ENCODE assay signal across 21 mouse cellular contexts in the genomic region with DNA sequence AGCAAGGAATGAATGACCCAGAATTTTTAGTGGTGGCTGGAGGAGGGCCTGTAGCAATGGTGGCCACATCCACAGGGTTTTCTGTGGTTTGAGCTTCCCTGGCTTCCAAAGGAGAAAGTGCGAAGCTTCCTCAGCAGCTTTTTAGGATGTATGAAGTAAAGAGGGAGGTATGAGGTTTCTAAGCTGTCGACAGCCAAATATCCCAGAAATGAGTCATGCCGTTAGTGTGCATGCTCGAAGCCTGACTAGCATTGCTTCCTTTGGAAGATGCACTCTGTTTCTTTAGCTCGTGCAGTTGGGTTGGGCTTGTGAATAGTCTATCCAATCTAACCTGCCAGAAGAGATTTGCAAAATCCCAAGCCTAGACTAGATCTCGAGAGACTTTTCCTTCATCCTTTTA.
DNase-seq lines count a peak whose midpoint lies in the region; ATAC-seq and TF ChIP-seq lines count a peak whose summit lies in the region.
"Had no signal": no experiment of that assay in that cellular context is flagged by ENCODE, and none has a peak within 500 bp of the region (broad histone marks: within the 10 kb centered on the region; RNA-seq: fewer than 3 reads in every experiment).

No protein-coding gene starts in this region.

- no peak overlapping the region for H3K4me2 ChIP-seq in hindbrain, embryonic 13.5 days
- H3K4me2 ChIP-seq: forebrain, embryonic 13.5 days; heart, embryonic 12.5 days had no signal

- 94% methylated on average over 6 of the region's 6 CpGs for WGBS in hindbrain, embryonic 13.5 days

- intact Hi-C loops in heart, postnatal 14 days (cut with DNase I), result no loop called here
- intact Hi-C loops in gastrocnemius, adult 2 months (cut with DNase I), result no loop called here

- H3K4me1 ChIP-seq in hindbrain, embryonic 13.5 days (replicated peaks), result no peaks in the 10 kb centered on the region
- H3K4me1 ChIP-seq: forebrain, embryonic 13.5 days; heart, embryonic 12.5 days had no signal

- no peak overlapping the region for H3K4me3 ChIP-seq in gastrocnemius, adult 2 months
- no peak overlapping the region for H3K4me3 ChIP-seq in hindbrain, embryonic 13.5 days
- H3K4me3 ChIP-seq: forebrain, embryonic 13.5 days; heart, adult 2 months; heart, embryonic 12.5 days had no signal

- H3K27me3 ChIP-seq in hindbrain, embryonic 13.5 days, result no peaks in the 10 kb centered on the region
- H3K27me3 ChIP-seq: CH12.LX; forebrain, embryonic 13.5 days; heart, embryonic 12.5 days had no signal

- H3K36me3 ChIP-seq in hindbrain, embryonic 13.5 days, result no peaks in the 10 kb centered on the region
- H3K36me3 ChIP-seq: heart, embryonic 12.5 days had no signal

- no peak for ATAC-seq in hindbrain, embryonic 13.5 days (ENCODE audit: low FRiP score)
- no peak for ATAC-seq in inflammation-experienced regulatory T-cells, adult 6 months
- ATAC-seq: forebrain, embryonic 13.5 days; forebrain, postnatal 0 days; hindbrain, embryonic 16.5 days had no signal

- no peak overlapping the region for H3K27ac ChIP-seq in gastrocnemius, adult 2 months
- H3K27ac ChIP-seq in hindbrain, embryonic 13.5 days, result no peak overlapping the region
- H3K27ac ChIP-seq: forebrain, embryonic 13.5 days; heart, adult 2 months; kidney, postnatal 0 days had no signal

- no peak for TF ChIP-seq CTCF in gastrocnemius, adult 2 months (IDR thresholded peaks at IDR 0.05)

- no peaks in the 10 kb centered on the region for H3K9me3 ChIP-seq in hindbrain, embryonic 13.5 days
- H3K9me3 ChIP-seq: forebrain, embryonic 13.5 days; heart, embryonic 12.5 days had no signal

- no peak overlapping the region for H3K9ac ChIP-seq in hindbrain, embryonic 13.5 days
- H3K9ac ChIP-seq: forebrain, embryonic 13.5 days; forebrain, postnatal 0 days; heart, embryonic 12.5 days had no signal

- peak; percentile 75 for DNase-seq in heart, adult 11 months
- DNase-seq in heart, postnatal 14 days, result no peak
- DNase-seq in 3T3-L1 (ENCODE audit: low read depth, low spot score), result peak; percentile 51
- DNase-seq in NIH3T3 (ENCODE audit: low read depth), result peak; percentile 75
- peak; percentile 67 for DNase-seq in fibroblast of lung, adult 2 months (ENCODE audit: low read depth)
- no peak for DNase-seq in gastrocnemius, adult 2 months
- DNase-seq: adrenal gland, postnatal 10 days; cerebellum, adult 18-20 months; cerebellum, adult 9-11 months; forebrain, postnatal 0 days; gastrocnemius, postnatal 10 days; heart, adult 2 months; kidney, adult 11 months; kidney, adult 9 months had no signal

Comparison
In these comparisons a context has a peak if more than half of its experiments do, and no peak if none do; other contexts are left out.
1. DNase-seq: peak in heart, adult 11 months (single experiment), 3T3-L1 (single experiment), NIH3T3 (single experiment) and fibroblast of lung, adult 2 months (single experiment); none in heart, postnatal 14 days (0 of 2) and gastrocnemius, adult 2 months (single experiment).